Mouse (Mus musculus) MEL (cell line): ENCODE measurements around the gene Bmp6.

ENCODE experiments used
- CTCF ChIP-seq, 3 experiments: IDR thresholded peaks in 2 of 3; conservative IDR thresholded peaks in 1 of 3; 2 replicates each; pipeline ENCODE4 v1.5.1; 2011 to 2012; ENCODE audit warnings: low read length in 3 of 3, low read depth in 2 of 3, mild to moderate bottlenecking in 2 of 3, improper control_type of control experiment in 1 of 3, inconsistent platforms in 1 of 3, mixed read lengths in 1 of 3, moderate library complexity in 1 of 3; ENCODE audit not compliant: control insufficient read depth in 1 of 3, insufficient read depth in 1 of 3, poor library complexity in 1 of 3, severe bottlenecking in 1 of 3
- ELF1 ChIP-seq: IDR thresholded peaks from 2 replicates; pipeline ENCODE4 v1.6.1; 2014; ENCODE audit warnings: low read depth, mild to moderate bottlenecking, inconsistent platforms, low read length, improper control_type of control experiment, moderate library complexity
- GABPA ChIP-seq: IDR thresholded peaks from 2 replicates; pipeline ENCODE4 v1.6.1; 2012; ENCODE audit warnings: low read depth, mild to moderate bottlenecking, inconsistent platforms, low read length, improper control_type of control experiment, moderate library complexity
- GATA1 ChIP-seq: IDR thresholded peaks from 2 replicates; pipeline ENCODE4 v1.6.1; 2011; ENCODE audit warnings: low read depth, low read length, improper control_type of control experiment
- HCFC1 ChIP-seq: IDR thresholded peaks from 2 replicates; pipeline ENCODE4 v1.6.1; 2012; ENCODE audit warnings: low read depth, mild to moderate bottlenecking, inconsistent platforms, low read length, improper control_type of control experiment, moderate library complexity
- MAFK ChIP-seq: IDR thresholded peaks from 2 replicates; pipeline ENCODE4 v1.6.1; 2011; ENCODE audit warnings: low read depth, mild to moderate bottlenecking, low read length, improper control_type of control experiment, borderline replicate concordance
- MAX ChIP-seq: IDR thresholded peaks from 2 replicates; pipeline ENCODE4 v1.6.1; 2011; ENCODE audit warnings: low read length, improper control_type of control experiment
- NRF1 ChIP-seq: IDR thresholded peaks from 2 replicates; pipeline ENCODE4 v1.6.1; 2014; ENCODE audit warnings: low read depth, mild to moderate bottlenecking, inconsistent platforms, low read length, improper control_type of control experiment, moderate library complexity; ENCODE audit not compliant: poor library complexity, insufficient read depth, severe bottlenecking
- POLR2A ChIP-seq, 2 experiments: IDR thresholded peaks; 2 replicates each; pipeline ENCODE4 v1.6.1; 2011 to 2012; ENCODE audit warnings: low read length in 2 of 2, mild to moderate bottlenecking in 2 of 2, control low read depth in 1 of 2, improper control_type of control experiment in 1 of 2, low read depth in 1 of 2, moderate library complexity in 1 of 2; ENCODE audit not compliant: control insufficient read depth in 1 of 2, insufficient read depth in 1 of 2, poor library complexity in 1 of 2
- POLR2AphosphoS2 ChIP-seq: IDR thresholded peaks from 2 replicates; pipeline ENCODE4 v1.6.1; 2011; ENCODE audit warnings: low read length, improper control_type of control experiment
- TBP ChIP-seq: IDR thresholded peaks from 2 replicates; pipeline ENCODE4 v1.8.0; 2011; ENCODE audit warnings: low read depth, low read length, improper control_type of control experiment
- TCF12 ChIP-seq: IDR thresholded peaks from 2 replicates; pipeline ENCODE4 v1.6.1; 2014; ENCODE audit warnings: low read depth, mild to moderate bottlenecking, inconsistent platforms, low read length, improper control_type of control experiment, moderate library complexity
- USF1 ChIP-seq: IDR thresholded peaks from 2 replicates; pipeline ENCODE4 v1.6.1; 2014; ENCODE audit warnings: low read depth, mild to moderate bottlenecking, inconsistent platforms, low read length, improper control_type of control experiment, moderate library complexity

DNA sequence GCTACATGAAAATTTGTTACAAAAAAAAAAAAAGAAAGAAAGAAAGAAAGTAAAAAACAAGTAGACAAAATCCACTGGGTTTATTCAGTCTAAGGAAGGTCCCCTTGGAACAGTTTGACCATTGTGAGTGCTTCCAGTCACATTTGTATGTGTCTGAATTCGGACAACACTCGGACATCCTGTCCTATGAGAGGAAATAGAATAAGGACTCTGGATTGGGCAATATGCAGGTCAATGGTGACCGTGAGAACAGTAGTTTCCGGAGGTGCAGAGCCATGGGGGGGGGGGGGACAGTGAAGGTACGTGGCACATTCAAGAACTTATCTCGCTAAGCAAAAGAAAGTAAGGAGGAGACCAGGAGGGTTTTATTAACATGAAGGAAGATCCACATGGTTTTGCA is 189.8 kb downstream of the Bmp6 start:
- TF ChIP-seq ELF1 (no peak), MAX (no peak), POLR2AphosphoS2 (no peak), POLR2A (IDR thresholded peaks at IDR 0.05; ENCODE audit: control insufficient read depth in 1 of 2, insufficient read depth in 1 of 2, low read depth in 1 of 2, low read length in 2 of 2, poor library complexity in 1 of 2) (no peak), TBP (no peak), CTCF (IDR thresholded peaks at IDR 0.05 in 2 of 3, conservative IDR thresholded peaks at IDR 0.05 in 1 of 3; ENCODE audit: control insufficient read depth in 1 of 3, insufficient read depth in 1 of 3, low read depth in 2 of 3, low read length in 3 of 3, poor library complexity in 1 of 3, severe bottlenecking in 1 of 3) (no peak), GATA1 (no peak), GABPA (no peak), USF1 (no peak), MAFK (no peak), TCF12 (no peak), HCFC1 (no peak), NRF1 (no peak)
